Mouse (Mus musculus): ENCODE results near the gene Gpr141. TPM values are rescaled to one million over a fixed set of nuclear protein-coding genes. Genes with fewer than 3 reads are reported as not detected.

Gene Gpr141
- total and polyA plus RNA-seq, 2 experiments from 2014 or later: 0.08 to 0.16 TPM

DNA sequence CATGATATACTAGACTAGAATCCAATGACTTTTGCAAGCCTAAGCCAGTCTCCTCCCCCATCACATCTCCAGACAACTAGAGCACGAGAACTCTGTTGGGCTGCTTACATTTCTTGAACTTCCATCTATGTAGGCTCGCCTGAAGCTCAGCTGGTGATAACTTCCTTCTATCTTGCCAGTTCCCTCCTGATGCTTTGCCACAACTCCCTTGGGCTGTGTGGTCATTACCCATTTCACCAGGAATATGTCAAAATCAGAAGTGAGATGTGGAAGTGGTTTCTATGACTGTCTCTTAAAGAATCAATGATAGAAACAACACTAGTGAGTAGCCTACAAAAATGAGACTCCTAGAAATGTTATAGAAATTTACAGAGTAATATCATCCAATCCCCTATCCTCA is 56.9 kb downstream of the Gpr141 start:
- H3K36me3 ChIP-seq (replicated peaks; ENCODE audit: control insufficient read depth, insufficient read depth, low read length): no peaks in the 10 kb centered on the region
- no peak for ATAC-seq (ENCODE audit: insufficient read depth, low read depth)
- H3K27me3 ChIP-seq (ENCODE audit: control insufficient read depth, insufficient read depth, low read length): no peaks in the 10 kb centered on the region
- no peak overlapping the region for H3K27ac ChIP-seq (ENCODE audit: low read depth)
- no peaks in the 10 kb centered on the region for H3K4me1 ChIP-seq (ENCODE audit: control insufficient read depth, insufficient read depth)
- H3K9me3 ChIP-seq (replicated peaks; ENCODE audit: control insufficient read depth, low read length): no peaks in the 10 kb centered on the region
- H3K4me2 ChIP-seq (ENCODE audit: low read depth, low read length): no peak overlapping the region
- no peak overlapping the region for H3K9ac ChIP-seq (replicated peaks; ENCODE audit: low read depth, low read length)
- no peak overlapping the region for H3K4me3 ChIP-seq (ENCODE audit: low read depth, low read length)
- no peak for DNase-seq (ENCODE audit: low spot score)
- 52% methylated on average over 2 of the region's 2 CpGs for WGBS
- TF ChIP-seq EP300 (IDR thresholded peaks at IDR 0.05; ENCODE audit: low read depth) (no peak), CTCF (IDR thresholded peaks at IDR 0.05; ENCODE audit: low read depth) (no peak)

DNA sequence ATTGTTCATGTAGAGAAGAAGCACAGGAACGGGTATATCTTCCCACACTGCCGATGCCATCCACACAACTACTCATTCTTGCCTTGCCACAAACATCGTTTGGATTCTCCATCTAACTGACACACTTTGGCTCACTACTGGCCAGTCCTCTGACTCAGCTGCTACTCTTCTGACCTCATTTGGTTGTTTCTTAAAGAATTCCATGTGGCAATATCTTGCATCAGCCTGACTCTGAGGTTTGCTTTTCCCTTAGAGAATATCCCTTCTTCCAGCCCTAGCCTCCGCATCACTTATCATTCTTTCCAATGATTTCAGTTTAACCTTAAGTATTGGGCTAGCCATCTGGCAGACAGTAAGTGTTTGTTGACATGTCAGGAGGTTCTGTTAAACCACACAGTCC is 59.8 kb downstream of the Gpr141 start:
- no peak for TF ChIP-seq CTCF (IDR thresholded peaks at IDR 0.05; ENCODE audit: low read depth)
- Histone ChIP-seq H3K9ac (replicated peaks; ENCODE audit: low read depth, low read length) (no peak overlapping the region), H3K27me3 (ENCODE audit: control insufficient read depth, insufficient read depth, low read length) (no peaks in the 10 kb centered on the region), H3K4me3 (ENCODE audit: low read depth, low read length) (no peak overlapping the region), H3K4me2 (ENCODE audit: low read depth, low read length) (no peak overlapping the region), H3K9me3 (replicated peaks; ENCODE audit: control insufficient read depth, low read length) (no peaks in the 10 kb centered on the region), H3K36me3 (replicated peaks; ENCODE audit: control insufficient read depth, insufficient read depth, low read length) (no peaks in the 10 kb centered on the region), H3K4me1 (ENCODE audit: control insufficient read depth, insufficient read depth) (no peaks in the 10 kb centered on the region), H3K27ac (ENCODE audit: low read depth) (no peak overlapping the region)
- DNase-seq (ENCODE audit: low spot score): no peak
- WGBS: 77% methylated on average over 4 of the region's 4 CpGs
- no peak for ATAC-seq (ENCODE audit: insufficient read depth, low read depth)

DNA sequence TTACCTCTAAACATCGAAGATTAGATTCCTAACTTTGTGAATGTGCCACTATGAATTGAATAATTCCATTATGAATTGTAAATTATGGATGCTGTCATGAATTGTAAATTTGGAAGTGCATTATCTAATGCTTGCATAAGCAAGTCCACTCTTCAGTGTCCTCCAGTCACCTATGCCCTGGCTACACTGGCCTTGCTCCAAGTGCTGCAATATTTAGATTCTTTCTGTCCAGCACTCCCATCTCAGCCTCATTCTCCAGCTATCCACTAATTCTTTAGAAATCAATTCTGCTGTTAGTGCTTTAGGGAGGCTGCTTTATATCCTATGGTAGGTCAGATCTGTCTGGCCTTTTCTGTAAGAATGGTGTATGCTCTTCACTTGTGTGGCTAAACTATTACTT is 60.8 kb downstream of the Gpr141 start:
- no peak overlapping the region for H3K9ac ChIP-seq (replicated peaks; ENCODE audit: low read depth, low read length)
- H3K36me3 ChIP-seq (replicated peaks; ENCODE audit: control insufficient read depth, insufficient read depth, low read length): no peaks in the 10 kb centered on the region
- H3K4me2 ChIP-seq (ENCODE audit: low read depth, low read length): no peak overlapping the region
- no peaks in the 10 kb centered on the region for H3K9me3 ChIP-seq (replicated peaks; ENCODE audit: control insufficient read depth, low read length)
- H3K27ac ChIP-seq (ENCODE audit: low read depth): no peak overlapping the region
- ATAC-seq (ENCODE audit: insufficient read depth, low read depth): no peak
- no peak for TF ChIP-seq CTCF (IDR thresholded peaks at IDR 0.05; ENCODE audit: low read depth)
- TF ChIP-seq EP300 (IDR thresholded peaks at IDR 0.05; ENCODE audit: low read depth): no peak
- H3K4me3 ChIP-seq (ENCODE audit: low read depth, low read length): no peak overlapping the region
- 88% methylated on average over 1 of the region's 1 CpGs for WGBS
- H3K4me1 ChIP-seq (ENCODE audit: control insufficient read depth, insufficient read depth): no peaks in the 10 kb centered on the region
- H3K27me3 ChIP-seq (ENCODE audit: control insufficient read depth, insufficient read depth, low read length): no peaks in the 10 kb centered on the region
- DNase-seq (ENCODE audit: low spot score): no peak

DNA sequence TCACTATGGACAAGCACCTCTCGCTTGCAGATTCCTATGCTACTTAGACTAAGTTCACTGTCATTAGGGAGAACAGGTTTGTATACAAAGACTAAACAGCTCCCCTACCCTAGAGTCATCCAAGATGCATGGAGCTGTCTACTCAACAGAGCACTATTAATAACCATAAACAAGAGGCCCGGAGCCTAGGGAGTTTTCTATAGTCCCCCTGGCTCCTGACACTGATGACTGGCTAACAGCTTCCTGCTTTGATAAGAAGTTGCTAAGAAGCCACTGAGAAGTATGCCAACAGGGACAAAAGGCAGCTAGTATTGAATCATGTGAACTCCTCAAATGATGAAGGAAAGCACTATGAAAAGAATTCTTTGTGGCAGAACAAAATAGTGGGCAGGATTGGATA is 78.3 kb downstream of the Gpr141 start:
- WGBS: 39% methylated on average over 2 of the region's 2 CpGs
- Histone ChIP-seq H3K4me1 (ENCODE audit: control insufficient read depth, insufficient read depth) (peaks cover 11% of the 10 kb centered on the region), H3K27me3 (ENCODE audit: control insufficient read depth, insufficient read depth, low read length) (no peaks in the 10 kb centered on the region), H3K4me2 (ENCODE audit: low read depth, low read length) (no peak overlapping the region), H3K36me3 (replicated peaks; ENCODE audit: control insufficient read depth, insufficient read depth, low read length) (no peaks in the 10 kb centered on the region), H3K27ac (ENCODE audit: low read depth) (peak overlapping the region; percentile 32; the same call in 1 of the 2 replicates), H3K4me3 (ENCODE audit: low read depth, low read length) (no peak overlapping the region), H3K9ac (replicated peaks; ENCODE audit: low read depth, low read length) (no peak overlapping the region), H3K9me3 (replicated peaks; ENCODE audit: control insufficient read depth, low read length) (no peaks in the 10 kb centered on the region)
- DNase-seq (ENCODE audit: low spot score): peak; percentile 39
- TF ChIP-seq CTCF (IDR thresholded peaks at IDR 0.05; ENCODE audit: low read depth): no peak
- no peak for TF ChIP-seq EP300 (IDR thresholded peaks at IDR 0.05; ENCODE audit: low read depth)
- ATAC-seq (ENCODE audit: insufficient read depth, low read depth): peak; percentile 55

DNA sequence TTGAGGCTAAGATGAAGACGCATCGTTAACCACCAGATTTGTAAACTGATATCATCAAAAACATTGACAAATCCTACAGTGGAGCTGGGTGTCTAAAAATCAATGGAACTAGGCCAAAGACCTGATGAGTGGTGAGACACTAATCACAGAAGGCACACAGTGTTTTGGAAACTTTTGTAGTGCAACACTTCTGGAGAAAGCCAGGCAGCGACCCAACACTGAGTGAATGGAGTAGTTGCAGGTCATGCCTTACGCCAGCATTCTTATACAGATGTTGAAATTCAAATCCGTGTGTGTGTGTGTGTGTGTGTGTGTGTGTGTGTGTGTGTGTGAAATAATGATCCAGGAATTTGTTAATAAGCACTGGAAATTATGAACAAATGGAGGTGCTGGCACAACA is 79.5 kb downstream of the Gpr141 start:
- DNase-seq (ENCODE audit: low spot score) (peak; percentile 14), ATAC-seq (ENCODE audit: insufficient read depth, low read depth) (no peak)
- H3K4me1 ChIP-seq (ENCODE audit: control insufficient read depth, insufficient read depth): peaks cover 11% of the 10 kb centered on the region
- WGBS: 68% methylated on average over 5 of the region's 5 CpGs
- TF ChIP-seq EP300 (IDR thresholded peaks at IDR 0.05; ENCODE audit: low read depth) (no peak), CTCF (IDR thresholded peaks at IDR 0.05; ENCODE audit: low read depth) (no peak)
- H3K27ac ChIP-seq (ENCODE audit: low read depth): peak overlapping the region; percentile 38; the same call in 1 of the 2 replicates
- no peak overlapping the region for H3K4me2 ChIP-seq (ENCODE audit: low read depth, low read length)
- no peaks in the 10 kb centered on the region for H3K9me3 ChIP-seq (replicated peaks; ENCODE audit: control insufficient read depth, low read length)
- H3K27me3 ChIP-seq (ENCODE audit: control insufficient read depth, insufficient read depth, low read length): no peaks in the 10 kb centered on the region
- H3K9ac ChIP-seq (replicated peaks; ENCODE audit: low read depth, low read length): no peak overlapping the region
- H3K4me3 ChIP-seq (ENCODE audit: low read depth, low read length): no peak overlapping the region
- no peaks in the 10 kb centered on the region for H3K36me3 ChIP-seq (replicated peaks; ENCODE audit: control insufficient read depth, insufficient read depth, low read length)

DNA sequence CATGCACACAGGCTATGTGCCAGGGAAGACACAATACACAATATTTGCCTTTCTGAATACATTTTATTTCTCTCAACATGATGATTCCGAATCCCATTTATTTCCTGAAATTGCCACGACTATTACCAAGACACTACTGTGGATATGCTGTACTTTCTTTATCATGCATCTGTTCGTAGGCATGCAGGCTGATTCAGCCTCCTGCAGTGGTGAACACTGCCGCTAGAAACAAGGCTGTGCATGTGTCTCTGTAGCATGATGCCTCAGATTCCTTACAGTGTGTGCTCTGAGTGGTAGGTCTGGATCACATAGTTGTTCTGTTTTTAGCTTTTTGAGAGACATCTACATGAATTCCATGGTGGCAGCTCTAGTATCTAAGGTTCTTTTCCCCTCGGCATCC is 89.5 kb downstream of the Gpr141 start:
- no peak overlapping the region for H3K9ac ChIP-seq (replicated peaks; ENCODE audit: low read depth, low read length)
- H3K4me3 ChIP-seq (ENCODE audit: low read depth, low read length): no peak overlapping the region
- no peak overlapping the region for H3K4me2 ChIP-seq (ENCODE audit: low read depth, low read length)
- no peaks in the 10 kb centered on the region for H3K4me1 ChIP-seq (ENCODE audit: control insufficient read depth, insufficient read depth)
- no peak overlapping the region for H3K27ac ChIP-seq (ENCODE audit: low read depth)
- no peak for ATAC-seq (ENCODE audit: insufficient read depth, low read depth)
- no peaks in the 10 kb centered on the region for H3K36me3 ChIP-seq (replicated peaks; ENCODE audit: control insufficient read depth, insufficient read depth, low read length)
- DNase-seq (ENCODE audit: low spot score): no peak
- no peaks in the 10 kb centered on the region for H3K9me3 ChIP-seq (replicated peaks; ENCODE audit: control insufficient read depth, low read length)
- WGBS: 67% methylated on average over 5 of the region's 5 CpGs
- H3K27me3 ChIP-seq (ENCODE audit: control insufficient read depth, insufficient read depth, low read length): no peaks in the 10 kb centered on the region
- TF ChIP-seq EP300 (IDR thresholded peaks at IDR 0.05; ENCODE audit: low read depth): no peak
- no peak for TF ChIP-seq CTCF (IDR thresholded peaks at IDR 0.05; ENCODE audit: low read depth)

Measured in heart, postnatal 0 days (tissue).